Mouse (Mus musculus): Measurements from ENCODE around the gene Rtn4rl1.
A peak's percentile ranks its signal among the peaks of the same experiment; 100 is the strongest.

Rtn4rl1 gene

GRCm38 (mm10) chr11:75212876-75213275, 19.3 kb downstream of the Rtn4rl1 start:
- no peak for DNase-seq (ENCODE audit: low read depth, low spot score)

- peak; percentile 37 for DNase-seq (ENCODE audit: low read depth, low spot score)
Measured at GRCm38 (mm10) chr11:75213372-75214080, 19.9 kb downstream of the Rtn4rl1 start.

GRCm38 (mm10) chr11:75214081-75214950, 20.7 kb downstream of the Rtn4rl1 start:
- peak; percentile 53 for DNase-seq (ENCODE audit: low read depth, low spot score)

- no peak for DNase-seq (ENCODE audit: low read depth, low spot score)
Measured at GRCm38 (mm10) chr11:75220115-75220514, 26.5 kb downstream of the Rtn4rl1 start.

GRCm38 (mm10) chr11:75220517-75221145, 27.0 kb downstream of the Rtn4rl1 start:
- DNase-seq (ENCODE audit: low read depth, low spot score), result no peak

GRCm38 (mm10) chr11:75224062-75224461, 30.5 kb downstream of the Rtn4rl1 start:
- no peak for DNase-seq (ENCODE audit: low read depth, low spot score)

GRCm38 (mm10) chr11:75224835-75225234, 31.3 kb downstream of the Rtn4rl1 start:
- no peak for DNase-seq (ENCODE audit: low read depth, low spot score)

GRCm38 (mm10) chr11:75227632-75228031, 34.0 kb downstream of the Rtn4rl1 start:
- no peak for DNase-seq (ENCODE audit: low read depth, low spot score)

GRCm38 (mm10) chr11:75229289-75229688, 35.7 kb downstream of the Rtn4rl1 start:
- no peak for DNase-seq (ENCODE audit: low read depth, low spot score)

- DNase-seq (ENCODE audit: low read depth, low spot score), result no peak
Measured at GRCm38 (mm10) chr11:75230272-75230760, 36.7 kb downstream of the Rtn4rl1 start.

- DNase-seq (ENCODE audit: low read depth, low spot score), result peak; percentile 90
Measured at GRCm38 (mm10) chr11:75231756-75232155, 38.2 kb downstream of the Rtn4rl1 start.

GRCm38 (mm10) chr11:75232434-75232833, 38.9 kb downstream of the Rtn4rl1 start:
- no peak for DNase-seq (ENCODE audit: low read depth, low spot score)

- DNase-seq (ENCODE audit: low read depth, low spot score), result peak; percentile 78
Measured at GRCm38 (mm10) chr11:75234745-75235144, 41.2 kb downstream of the Rtn4rl1 start.

GRCm38 (mm10) chr11:75240158-75240934, 46.8 kb downstream of the Rtn4rl1 start:
- DNase-seq (ENCODE audit: low read depth, low spot score), result no peak

- DNase-seq (ENCODE audit: low read depth, low spot score), result no peak
Measured at GRCm38 (mm10) chr11:75242710-75243255, 49.2 kb downstream of the Rtn4rl1 start.

- no peak for DNase-seq (ENCODE audit: low read depth, low spot score)
Measured at GRCm38 (mm10) chr11:75244368-75245275, 51.0 kb downstream of the Rtn4rl1 start.

- DNase-seq (ENCODE audit: low read depth, low spot score), result no peak
Measured at GRCm38 (mm10) chr11:75245372-75246330, 52.1 kb downstream of the Rtn4rl1 start.

GRCm38 (mm10) chr11:75246589-75246988, 53.0 kb downstream of the Rtn4rl1 start:
- DNase-seq (ENCODE audit: low read depth, low spot score), result peak; percentile 36

All from R1 (cell line).